Mouse (Mus musculus): ENCODE results near the gene Spem1. TPM values are rescaled to one million over a fixed set of nuclear protein-coding genes. Genes with fewer than 3 reads are reported as not detected.

The Spem1 gene
- total RNA-seq, 1 experiment, result 0.27 TPM

GRCm38 (mm10) chr11:69835966-69836335 is 14.0 kb upstream of the Spem1 start:
- no peak for DNase-seq (ENCODE audit: low read depth, low spot score)
- H3K4me3 ChIP-seq (ENCODE audit: insufficient read depth in 1 of 2, low read depth in 1 of 2, low read length in 2 of 2, poor library complexity in 1 of 2, severe bottlenecking in 1 of 2), result no peak overlapping the region
- no peak overlapping the region for H3K9ac ChIP-seq (ENCODE audit: insufficient read depth, low read depth, low read length, poor library complexity, severe bottlenecking)
- H3K4me1 ChIP-seq (ENCODE audit: control insufficient read depth in 2 of 2, insufficient read depth in 2 of 2, low read length in 2 of 2, poor library complexity in 1 of 2), result peaks cover 0 to 1% of the 10 kb centered on the region in 2 experiments; a peak in 1 of 4 replicates
- no peak overlapping the region for H3K27ac ChIP-seq (ENCODE audit: insufficient read depth, low read depth, low read length, poor library complexity, severe bottlenecking)
- H3K36me3 ChIP-seq (ENCODE audit: control insufficient read depth, insufficient read depth, low read length, poor library complexity, severe bottlenecking), result no peaks in the 10 kb centered on the region
- no peaks in the 10 kb centered on the region for H3K9me3 ChIP-seq (ENCODE audit: control insufficient read depth, insufficient read depth, low read depth, low read length)
- no peak for TF ChIP-seq ZC3H11A (IDR thresholded peaks at IDR 0.05; ENCODE audit: borderline replicate concordance, low read depth, low read length)
- TF ChIP-seq HCFC1 (IDR thresholded peaks at IDR 0.05; ENCODE audit: borderline replicate concordance, insufficient read depth, low read length), result no peak
- no peak for TF ChIP-seq ZNF384 (IDR thresholded peaks at IDR 0.05; ENCODE audit: low read depth, low read length)
- no peak for TF ChIP-seq CHD2 (IDR thresholded peaks at IDR 0.05; ENCODE audit: low read depth, low read length)
- TF ChIP-seq MAFK (IDR thresholded peaks at IDR 0.05; ENCODE audit: insufficient read depth, low read depth, low read length), result no peak
- in situ Hi-C loops (cut with MboI; ENCODE audit: low sequenced_read_pairs in 2 of 2, unreplicated experiment in 2 of 2), result no loop called here

DNA sequence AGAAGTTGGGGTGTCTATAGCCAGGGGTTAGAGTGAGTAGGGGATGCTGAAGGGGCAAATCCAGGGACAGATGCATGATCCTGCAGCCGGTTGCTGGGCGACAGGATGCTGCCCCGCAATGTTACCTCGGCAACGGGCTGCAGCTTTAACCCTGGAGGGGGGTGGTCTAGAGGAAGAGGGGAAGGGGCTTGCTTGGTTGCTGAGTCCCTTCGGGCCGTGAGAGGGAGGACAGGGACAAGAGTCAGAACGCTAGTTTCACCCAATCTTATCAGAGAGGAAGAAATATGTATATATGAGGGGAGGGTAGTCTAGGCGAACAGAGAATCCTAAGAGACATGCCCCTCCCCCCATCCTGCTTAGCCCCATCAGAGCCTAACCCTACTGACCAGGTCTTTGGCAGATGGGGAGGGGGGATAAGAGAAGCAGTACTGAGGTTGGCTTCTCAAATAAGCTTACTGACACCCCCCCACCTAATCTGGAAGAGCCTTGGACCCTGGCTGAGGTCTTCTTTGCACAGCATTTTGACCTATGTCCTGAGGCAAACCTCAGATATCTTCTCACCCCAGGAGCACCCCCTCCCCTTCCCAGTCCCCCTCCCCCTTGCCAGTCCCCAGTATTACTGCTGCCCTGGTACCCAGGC is 13.5 kb upstream of the Spem1 start:
- no peak for TF ChIP-seq ZNF384 (IDR thresholded peaks at IDR 0.05; ENCODE audit: low read depth, low read length)
- TF ChIP-seq CHD2 (IDR thresholded peaks at IDR 0.05; ENCODE audit: low read depth, low read length), result no peak
- TF ChIP-seq ZC3H11A (IDR thresholded peaks at IDR 0.05; ENCODE audit: borderline replicate concordance, low read depth, low read length), result no peak
- TF ChIP-seq MAFK (IDR thresholded peaks at IDR 0.05; ENCODE audit: insufficient read depth, low read depth, low read length), result no peak
- TF ChIP-seq HCFC1 (IDR thresholded peaks at IDR 0.05; ENCODE audit: borderline replicate concordance, insufficient read depth, low read length), result no peak
- DNase-seq (ENCODE audit: low read depth, low spot score), result no peak
- Histone ChIP-seq H3K4me3 (ENCODE audit: insufficient read depth in 1 of 2, low read depth in 1 of 2, low read length in 2 of 2, poor library complexity in 1 of 2, severe bottlenecking in 1 of 2) (no peak overlapping the region), H3K9ac (ENCODE audit: insufficient read depth, low read depth, low read length, poor library complexity, severe bottlenecking) (no peak overlapping the region), H3K4me1 (ENCODE audit: control insufficient read depth in 2 of 2, insufficient read depth in 2 of 2, low read length in 2 of 2, poor library complexity in 1 of 2) (peaks cover 0 to 1% of the 10 kb centered on the region in 2 experiments; a peak in 1 of 4 replicates), H3K9me3 (ENCODE audit: control insufficient read depth, insufficient read depth, low read depth, low read length) (no peaks in the 10 kb centered on the region), H3K27ac (ENCODE audit: insufficient read depth, low read depth, low read length, poor library complexity, severe bottlenecking) (no peak overlapping the region), H3K36me3 (ENCODE audit: control insufficient read depth, insufficient read depth, low read length, poor library complexity, severe bottlenecking) (no peaks in the 10 kb centered on the region)
- in situ Hi-C loops (cut with MboI; ENCODE audit: low sequenced_read_pairs in 2 of 2, unreplicated experiment in 2 of 2), result no loop called here

DNA sequence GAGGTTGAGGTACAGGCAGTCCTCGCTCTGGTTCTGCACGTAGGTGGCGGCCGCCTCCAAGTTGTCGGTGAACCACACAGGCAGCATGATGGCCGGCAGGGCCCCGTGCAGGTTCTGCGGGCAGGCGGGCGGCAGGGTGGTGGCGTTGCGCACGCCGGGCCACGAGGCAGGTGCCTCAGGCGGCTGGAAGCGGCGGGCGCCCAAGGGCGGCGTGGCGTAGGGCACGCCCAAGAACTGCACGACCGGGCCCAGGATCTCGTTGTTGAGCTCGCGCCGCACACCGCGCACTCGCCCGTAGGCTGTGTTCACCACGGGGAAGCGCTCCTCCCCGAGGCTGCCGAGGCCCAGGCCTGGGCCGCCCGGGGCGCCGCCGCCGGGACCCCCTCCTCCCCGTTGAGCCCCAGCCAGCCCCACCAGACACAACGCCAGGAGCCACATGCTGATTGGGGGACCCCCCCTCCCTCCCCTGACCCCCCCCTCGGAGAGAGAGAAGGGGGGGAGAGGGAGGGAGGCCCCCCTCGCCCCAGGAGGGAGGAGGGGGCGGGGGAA is 12.1 kb upstream of the Spem1 start:
- no peaks in the 10 kb centered on the region for H3K36me3 ChIP-seq (ENCODE audit: control insufficient read depth, insufficient read depth, low read length, poor library complexity, severe bottlenecking)
- peak overlapping the region; percentile 55 for H3K9ac ChIP-seq (ENCODE audit: insufficient read depth, low read depth, low read length, poor library complexity, severe bottlenecking)
- no peak for TF ChIP-seq ZNF384 (IDR thresholded peaks at IDR 0.05; ENCODE audit: low read depth, low read length)
- no peak overlapping the region for H3K27ac ChIP-seq (ENCODE audit: insufficient read depth, low read depth, low read length, poor library complexity, severe bottlenecking)
- peak overlapping the region; percentile 70 to 76 for H3K4me3 ChIP-seq (ENCODE audit: insufficient read depth in 1 of 2, low read depth in 1 of 2, low read length in 2 of 2, poor library complexity in 1 of 2, severe bottlenecking in 1 of 2)
- H3K9me3 ChIP-seq (ENCODE audit: control insufficient read depth, insufficient read depth, low read depth, low read length), result no peaks in the 10 kb centered on the region
- DNase-seq (ENCODE audit: low read depth, low spot score), result no peak
- in situ Hi-C loops (cut with MboI; ENCODE audit: low sequenced_read_pairs in 2 of 2, unreplicated experiment in 2 of 2), result no loop called here
- H3K4me1 ChIP-seq (ENCODE audit: control insufficient read depth in 2 of 2, insufficient read depth in 2 of 2, low read length in 2 of 2, poor library complexity in 1 of 2), result peaks cover 0 to 5% of the 10 kb centered on the region in 2 experiments; a peak in 3 of 4 replicates

- no peaks in the 10 kb centered on the region for H3K36me3 ChIP-seq (ENCODE audit: control insufficient read depth, insufficient read depth, low read length, poor library complexity, severe bottlenecking)
- peak overlapping the region; percentile 70 to 76 for H3K4me3 ChIP-seq (ENCODE audit: insufficient read depth in 1 of 2, low read depth in 1 of 2, low read length in 2 of 2, poor library complexity in 1 of 2, severe bottlenecking in 1 of 2)
- TF ChIP-seq HCFC1 (IDR thresholded peaks at IDR 0.05; ENCODE audit: borderline replicate concordance, insufficient read depth, low read length) (no peak), ZC3H11A (IDR thresholded peaks at IDR 0.05; ENCODE audit: borderline replicate concordance, low read depth, low read length) (no peak), ZNF384 (IDR thresholded peaks at IDR 0.05; ENCODE audit: low read depth, low read length) (no peak), MAFK (IDR thresholded peaks at IDR 0.05; ENCODE audit: insufficient read depth, low read depth, low read length) (no peak), CHD2 (IDR thresholded peaks at IDR 0.05; ENCODE audit: low read depth, low read length) (no peak)
- H3K27ac ChIP-seq (ENCODE audit: insufficient read depth, low read depth, low read length, poor library complexity, severe bottlenecking), result no peak overlapping the region
- H3K4me1 ChIP-seq (ENCODE audit: control insufficient read depth in 2 of 2, insufficient read depth in 2 of 2, low read length in 2 of 2, poor library complexity in 1 of 2), result peaks cover 0 to 10% of the 10 kb centered on the region in 2 experiments; a peak in 3 of 4 replicates
- peak overlapping the region; percentile 55 for H3K9ac ChIP-seq (ENCODE audit: insufficient read depth, low read depth, low read length, poor library complexity, severe bottlenecking)
- in situ Hi-C loops (cut with MboI; ENCODE audit: low sequenced_read_pairs in 2 of 2, unreplicated experiment in 2 of 2), result no loop called here
- DNase-seq (ENCODE audit: low read depth, low spot score), result no peak
- H3K9me3 ChIP-seq (ENCODE audit: control insufficient read depth, insufficient read depth, low read depth, low read length), result no peaks in the 10 kb centered on the region
Observed at GRCm38 (mm10) chr11:69833554-69833953, 11.6 kb upstream of the Spem1 start.
